ENCODE assay signal across 8 mouse cellular contexts in genomic region chr2:161341368-161341891, GRCm38 (mm10).
DNase-seq lines count a peak whose midpoint lies in the region; ATAC-seq and TF ChIP-seq lines count a peak whose summit lies in the region.

No protein-coding gene starts in this region.

- H3K9me3 ChIP-seq in intestine, postnatal 0 days (ENCODE audit: control insufficient read depth) = no peaks in the 10 kb centered on the region
- no peaks in the 10 kb centered on the region for H3K9me3 ChIP-seq in liver, embryonic 11.5 days (ENCODE audit: control insufficient read depth, low read length)

- no peaks in the 10 kb centered on the region for H3K27me3 ChIP-seq in intestine, postnatal 0 days (replicated peaks; ENCODE audit: control insufficient read depth, insufficient read depth, low read length)
- H3K27me3 ChIP-seq in liver, embryonic 11.5 days (replicated peaks; ENCODE audit: control insufficient read depth, insufficient read depth, low read length) = no peaks in the 10 kb centered on the region

- peak; percentile 10 to 73 for DNase-seq in adrenal gland, adult (ENCODE audit: inconsistent age in 2 of 2, low spot score in 1 of 2)
- no peak for DNase-seq in adrenal gland, postnatal 4 days (ENCODE audit: low spot score in 2 of 2)
- DNase-seq in embryo, embryonic 10.5 days (ENCODE audit: low spot score) = peak; percentile 82
- peak; percentile 50 to 58 for DNase-seq in heart, adult 18-20 months
- peak; percentile 55 for DNase-seq in liver, embryonic 11.5 days (ENCODE audit: low spot score)
- DNase-seq in neural tube, embryonic 10.5 days (ENCODE audit: extremely low spot score, low spot score) = peak; percentile 51
- no peak for DNase-seq in natural killer cell, adult 2 months (ENCODE audit: low spot score in 2 of 2)

- no peak overlapping the region for H3K27ac ChIP-seq in intestine, postnatal 0 days (ENCODE audit: low read depth, low read length)
- H3K27ac ChIP-seq in liver, embryonic 11.5 days (ENCODE audit: low read depth, low read length) = peak overlapping the region; percentile 34; the same call in 1 of the 2 replicates

- TF ChIP-seq CTCF in intestine, postnatal 0 days (IDR thresholded peaks at IDR 0.05; ENCODE audit: low read depth) = no peak

- peak overlapping the region; percentile 48 for H3K4me2 ChIP-seq in intestine, postnatal 0 days (replicated peaks; ENCODE audit: low read depth)
- H3K4me2 ChIP-seq in liver, embryonic 11.5 days = peak overlapping the region; percentile 57

- peak; percentile 77 for ATAC-seq in intestine, postnatal 0 days
- ATAC-seq in liver, embryonic 11.5 days (replicated peaks; ENCODE audit: low FRiP score) = peak; percentile 89

- WGBS in intestine, postnatal 0 days = 8% methylated on average over 11 of the region's 11 CpGs
- WGBS in liver, embryonic 11.5 days = 3% methylated on average over 11 of the region's 11 CpGs

- H3K36me3 ChIP-seq in intestine, postnatal 0 days (ENCODE audit: control insufficient read depth, insufficient read depth) = no peaks in the 10 kb centered on the region
- no peaks in the 10 kb centered on the region for H3K36me3 ChIP-seq in liver, embryonic 11.5 days (ENCODE audit: control insufficient read depth, insufficient read depth, low read length)

- H3K9ac ChIP-seq in intestine, postnatal 0 days (ENCODE audit: low read depth, low read length) = no peak overlapping the region
- peak overlapping the region; percentile 26; the same call in 1 of the 2 replicates for H3K9ac ChIP-seq in liver, embryonic 11.5 days (ENCODE audit: low read depth, low read length)

- no peaks in the 10 kb centered on the region for H3K4me1 ChIP-seq in intestine, postnatal 0 days (replicated peaks; ENCODE audit: control insufficient read depth, insufficient read depth, low read length)
- H3K4me1 ChIP-seq in liver, embryonic 11.5 days (replicated peaks; ENCODE audit: control insufficient read depth, insufficient read depth, low read length) = 0 out of 2 replicates have a peak, but pooled peaks cover 2% of the 10 kb centered on the region

- H3K4me3 ChIP-seq in intestine, postnatal 0 days (ENCODE audit: low read depth, low read length) = no peak overlapping the region; the same call in 1 of the 2 replicates
- peak overlapping the region; percentile 28 for H3K4me3 ChIP-seq in liver, embryonic 11.5 days (ENCODE audit: low read depth, low read length)

Comparison
In these comparisons a context has a peak if more than half of its experiments do, and no peak if none do; other contexts are left out.
1. DNase-seq: peak in adrenal gland, adult (2 of 2), embryo, embryonic 10.5 days (single experiment), heart, adult 18-20 months (2 of 2), liver, embryonic 11.5 days (single experiment) and neural tube, embryonic 10.5 days (single experiment); none in adrenal gland, postnatal 4 days (0 of 2) and natural killer cell, adult 2 months (0 of 2).